Mouse (Mus musculus) Muller cell, postnatal 12 days (primary cell): ENCODE measurements around the gene Zfr.
"Not testable (repeated sequence)": the region's sequence is repeated elsewhere in the genome, so short reads cannot be mapped to it uniquely, and the experiment has no call there.

ENCODE experiments used
- DNase-seq: peaks from one replicate; pipeline ENCODE4 v3.0.0-alpha.2; 2015; ENCODE audit errors: inconsistent ontology term

Zfr gene

DNA sequence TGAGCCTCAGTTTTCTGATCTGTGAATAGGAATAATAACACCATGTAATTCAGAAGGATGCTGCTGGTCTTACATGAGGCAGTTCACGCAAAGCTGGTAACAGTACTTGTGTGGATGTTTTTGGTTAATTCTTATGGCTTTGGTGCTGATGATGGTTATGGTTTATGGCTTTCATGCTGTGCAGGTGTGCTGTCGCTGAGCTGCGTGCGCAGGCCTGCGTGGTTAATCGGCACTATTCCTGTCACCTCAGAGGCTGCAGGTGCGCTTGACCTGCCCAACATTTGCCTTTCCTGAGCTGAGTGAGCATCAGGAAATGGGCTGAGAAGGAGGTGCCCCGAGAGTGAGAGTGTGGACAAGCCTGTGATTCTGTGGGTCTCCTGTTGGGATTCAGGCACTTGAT lies 98.5 kb downstream of the Zfr start:
- DNase-seq = no peak

GRCm38 (mm10) chr15:12216798-12217197 lies 99.2 kb downstream of the Zfr start:
- no peak for DNase-seq

- DNase-seq = not testable (repeated sequence)
Measured at GRCm38 (mm10) chr15:12217332-12217731, 99.7 kb downstream of the Zfr start.

DNA sequence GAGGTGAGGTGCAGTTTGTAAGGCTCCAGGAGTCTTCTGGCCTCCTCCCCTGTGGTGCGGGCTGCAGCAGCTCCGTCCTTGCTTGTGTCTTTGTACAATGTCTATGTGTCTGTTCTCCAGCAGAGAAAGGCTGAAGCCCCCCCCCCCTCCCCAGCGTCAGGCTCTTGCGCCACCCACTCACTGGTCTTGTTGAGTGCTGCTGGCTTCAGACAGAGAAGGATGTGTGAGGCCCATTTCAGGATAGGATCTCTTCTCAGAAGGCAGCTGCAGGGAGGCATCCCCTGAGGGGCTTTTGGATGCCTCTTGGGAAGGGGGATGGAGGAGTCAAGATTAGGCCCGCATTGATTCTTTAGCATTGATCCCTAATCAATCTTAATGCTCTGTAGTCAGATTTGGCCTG lies 100.2 kb downstream of the Zfr start:
- no peak for DNase-seq

- DNase-seq = no peak
Measured at GRCm38 (mm10) chr15:12218583-12219382, 101.2 kb downstream of the Zfr start.

DNA sequence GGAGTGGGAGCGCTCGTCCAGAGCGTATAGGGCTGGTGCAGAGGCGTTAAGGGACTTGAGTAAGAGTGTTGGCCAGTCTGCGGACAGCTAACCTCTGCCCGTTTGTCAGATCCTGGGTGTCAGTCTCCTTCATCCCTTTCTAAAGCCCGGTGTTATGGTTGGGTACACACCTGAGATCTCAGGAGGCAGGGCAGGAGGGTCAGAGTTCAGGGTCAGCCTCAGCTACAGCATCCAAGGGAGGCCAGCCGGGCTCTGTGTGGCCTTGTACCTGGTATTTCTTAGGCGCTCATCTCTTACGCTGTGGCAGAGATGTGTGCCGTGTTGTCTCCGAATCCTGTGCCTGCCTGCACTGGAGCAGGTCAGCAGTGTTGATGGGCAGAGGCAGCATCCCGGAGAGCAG lies 103.5 kb downstream of the Zfr start:
- DNase-seq = no peak

- DNase-seq = no peak
Measured at GRCm38 (mm10) chr15:12222564-12223302, 105.1 kb downstream of the Zfr start.

GRCm38 (mm10) chr15:12223393-12223792 lies 105.8 kb downstream of the Zfr start:
- DNase-seq = no peak

DNA sequence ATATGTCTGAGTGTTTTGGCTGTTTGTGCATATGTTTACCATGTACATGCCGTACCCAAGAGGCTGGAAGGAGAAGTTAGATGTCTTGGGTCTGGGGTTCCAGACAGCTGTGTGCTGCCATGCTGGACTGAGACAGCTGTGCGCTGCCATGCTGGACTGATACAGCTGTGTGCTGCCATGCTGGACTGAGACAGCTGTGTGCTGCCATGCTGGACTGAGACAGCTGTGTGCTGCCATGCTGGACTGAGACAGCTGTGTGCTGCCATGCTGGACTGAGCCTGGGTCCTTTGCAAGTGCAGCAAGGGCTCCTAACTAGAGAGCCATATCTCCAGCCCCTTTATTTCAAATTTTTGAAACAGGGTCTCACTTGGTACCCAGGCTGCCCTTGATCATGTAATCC lies 106.6 kb downstream of the Zfr start:
- DNase-seq = no peak

GRCm38 (mm10) chr15:12225062-12225461 lies 107.4 kb downstream of the Zfr start:
- no peak for DNase-seq

GRCm38 (mm10) chr15:12226908-12227307 lies 109.3 kb downstream of the Zfr start:
- DNase-seq = no peak

- no peak for DNase-seq
Measured at GRCm38 (mm10) chr15:12227355-12227754, 109.7 kb downstream of the Zfr start.

DNA sequence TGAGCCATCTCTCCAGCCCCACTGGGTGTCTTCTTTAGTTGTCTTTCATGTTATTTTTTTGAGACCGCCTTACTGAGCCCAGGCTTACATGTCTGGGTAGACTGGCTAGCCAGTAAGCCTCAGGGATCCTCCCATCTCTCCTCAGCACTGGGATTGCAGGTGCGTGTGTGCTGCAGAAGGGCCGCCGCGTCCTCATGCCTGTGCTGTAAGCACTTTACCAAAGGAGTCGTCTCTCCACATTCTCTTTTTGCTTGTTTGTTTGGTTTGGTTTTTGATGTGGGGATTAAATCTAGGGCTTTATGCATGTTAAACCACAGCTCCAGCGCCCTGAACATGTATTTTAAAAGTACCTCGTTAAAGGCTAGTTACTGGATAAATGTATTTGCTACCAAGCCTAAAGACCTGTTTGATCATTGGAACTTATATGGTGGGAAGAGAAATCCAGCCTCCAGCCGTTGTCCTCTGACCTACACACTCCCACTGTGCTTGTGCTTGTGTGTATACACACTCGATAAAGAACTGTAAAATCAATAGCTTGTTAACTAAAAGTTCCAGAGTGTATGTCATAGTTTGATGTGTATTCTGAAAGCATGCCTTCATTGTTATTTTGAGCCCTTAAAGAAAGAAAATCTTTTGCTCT lies 112.1 kb downstream of the Zfr start:
- no peak for DNase-seq

DNA sequence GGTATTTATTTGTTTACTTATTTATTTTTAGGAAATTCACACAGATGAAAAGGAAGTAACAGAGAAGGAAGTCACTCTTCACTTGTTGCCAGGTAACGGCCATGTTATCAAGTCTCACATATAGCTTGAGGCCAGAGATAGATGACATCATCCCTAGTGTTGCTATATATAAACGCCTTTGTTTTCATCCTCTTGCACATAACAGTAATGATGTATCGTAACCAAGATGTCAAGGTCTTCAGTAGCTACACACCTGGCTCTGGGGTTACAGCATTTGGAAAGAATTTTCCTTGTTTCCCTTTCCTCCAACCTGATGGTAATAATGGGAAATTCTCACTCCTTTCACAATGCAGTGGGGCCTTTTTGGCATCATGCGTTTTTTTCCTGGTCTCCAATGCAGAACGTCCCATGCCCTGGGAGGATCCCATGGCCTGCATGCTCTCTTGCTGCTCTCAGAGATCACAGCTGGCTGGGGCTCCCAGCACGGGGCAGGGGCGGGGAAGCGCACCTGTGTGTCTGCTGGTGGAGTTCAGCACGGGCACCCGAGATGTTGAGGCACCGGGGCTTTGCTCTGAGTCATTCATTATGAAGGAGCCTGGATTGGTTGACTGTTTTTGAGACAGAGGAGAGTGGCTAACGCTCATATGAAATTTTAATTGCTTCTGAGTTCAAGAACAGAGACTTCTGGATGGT lies 112.8 kb downstream of the Zfr start:
- no peak for DNase-seq

DNA sequence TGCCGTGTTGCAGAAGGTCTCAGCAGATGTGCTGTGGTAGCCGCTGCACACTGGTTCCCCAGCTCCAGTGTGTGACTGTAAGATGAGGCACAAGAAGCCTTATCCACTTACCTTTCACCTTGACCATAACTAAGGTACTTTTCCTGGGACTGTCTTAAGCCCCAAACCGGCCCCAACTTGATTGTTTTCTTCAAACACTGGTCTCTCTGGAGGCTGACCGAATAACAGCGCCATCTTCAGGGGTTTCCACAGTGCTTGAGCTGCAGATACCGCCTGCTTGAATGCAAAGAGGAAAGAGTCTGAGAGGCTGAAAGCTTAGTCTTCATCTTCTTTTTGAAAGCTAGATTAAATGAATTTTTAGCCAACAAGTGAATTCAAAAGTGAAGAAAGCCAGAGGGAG lies 113.8 kb downstream of the Zfr start:
- DNase-seq = no peak

DNA sequence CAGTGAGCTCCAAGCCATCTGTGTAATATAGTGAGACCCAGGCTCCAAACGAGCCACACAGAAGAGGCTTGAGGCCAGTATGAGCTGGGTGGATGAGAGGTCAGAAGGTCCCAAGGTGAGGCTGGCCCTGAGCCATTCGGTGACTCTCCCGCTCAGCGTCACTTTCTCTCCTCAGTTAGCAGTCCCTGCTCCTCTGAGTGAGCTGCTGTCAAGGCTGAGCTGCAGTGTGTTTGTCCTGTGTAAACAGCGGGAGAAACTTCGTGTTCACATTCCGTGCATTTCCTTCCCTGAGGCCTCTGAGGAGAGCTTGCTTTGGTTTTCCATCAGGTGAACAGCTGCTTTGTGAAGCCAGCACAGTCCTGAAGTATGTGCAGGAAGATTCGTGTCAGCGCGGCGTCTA lies 114.8 kb downstream of the Zfr start:
- DNase-seq = no peak

DNA sequence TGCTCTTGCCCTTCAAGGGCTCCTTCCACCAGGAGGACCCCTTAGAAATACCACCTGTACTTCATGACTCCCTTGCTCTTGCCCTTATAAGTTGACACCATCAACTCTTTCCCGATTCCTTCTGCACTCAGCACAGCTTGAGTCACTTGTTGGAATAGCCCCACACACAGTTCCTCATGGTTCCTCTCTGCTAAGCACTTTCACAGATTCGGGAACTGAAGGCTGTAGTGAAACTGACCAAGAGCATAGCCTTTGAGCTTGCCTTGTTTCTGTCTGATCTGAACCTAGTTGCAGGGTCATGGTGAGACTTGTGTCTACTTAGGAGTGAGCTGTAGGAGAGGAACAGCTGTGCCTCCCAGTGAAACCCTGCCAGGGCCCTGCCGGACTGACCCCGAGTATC lies 115.4 kb downstream of the Zfr start:
- no peak for DNase-seq
